Mouse (Mus musculus) CD8-positive naive resting alpha-beta T cell, adult 2 months (primary cell): ENCODE data around the gene Dkkl1.

Source experiments
- DNase-seq, 2 experiments: peaks; one replicate each; pipeline ENCODE4 v3.0.0; 2022; ENCODE audit warnings: low read depth in 2 of 2, low spot score in 2 of 2

The Dkkl1 gene

DNA sequence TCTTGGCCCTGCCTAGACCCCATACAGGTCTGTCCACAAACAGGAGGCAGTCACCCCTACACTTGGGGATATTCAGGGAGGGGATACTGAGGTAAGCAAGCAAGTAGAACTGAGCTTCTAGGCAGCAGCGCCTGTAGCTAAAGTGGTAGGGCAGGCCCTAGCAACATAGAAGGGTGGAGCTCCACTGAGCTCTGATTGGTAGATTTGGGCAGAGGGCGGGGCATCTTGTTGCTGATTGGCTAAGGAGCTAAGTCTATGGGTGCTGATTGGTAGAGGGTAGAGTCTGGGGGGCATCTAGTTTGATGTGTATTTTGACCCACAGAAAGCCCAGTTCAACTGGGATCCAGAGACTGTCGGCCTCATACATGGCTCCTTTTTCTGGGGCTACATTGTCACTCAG is 42.5 kb downstream of the Dkkl1 start:
- no peak for DNase-seq

DNA sequence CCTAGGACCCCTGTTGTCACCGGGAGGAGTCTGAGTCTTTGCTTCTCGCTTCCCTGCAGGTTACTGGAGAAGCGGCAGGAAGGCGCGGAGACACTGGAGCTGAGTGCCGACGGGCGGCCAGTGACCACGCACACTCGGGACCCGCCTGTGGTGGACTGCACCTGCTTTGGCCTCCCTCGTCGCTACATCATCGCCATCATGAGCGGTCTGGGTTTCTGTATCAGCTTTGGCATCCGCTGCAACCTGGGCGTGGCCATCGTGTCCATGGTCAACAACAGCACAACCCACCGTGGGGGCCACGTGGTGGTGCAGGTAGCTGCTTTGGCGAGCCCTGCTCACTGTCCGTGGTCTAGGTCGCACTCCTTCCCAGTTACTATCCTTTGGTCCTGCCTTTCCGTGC is 43.3 kb downstream of the Dkkl1 start:
- DNase-seq, result no peak

DNA sequence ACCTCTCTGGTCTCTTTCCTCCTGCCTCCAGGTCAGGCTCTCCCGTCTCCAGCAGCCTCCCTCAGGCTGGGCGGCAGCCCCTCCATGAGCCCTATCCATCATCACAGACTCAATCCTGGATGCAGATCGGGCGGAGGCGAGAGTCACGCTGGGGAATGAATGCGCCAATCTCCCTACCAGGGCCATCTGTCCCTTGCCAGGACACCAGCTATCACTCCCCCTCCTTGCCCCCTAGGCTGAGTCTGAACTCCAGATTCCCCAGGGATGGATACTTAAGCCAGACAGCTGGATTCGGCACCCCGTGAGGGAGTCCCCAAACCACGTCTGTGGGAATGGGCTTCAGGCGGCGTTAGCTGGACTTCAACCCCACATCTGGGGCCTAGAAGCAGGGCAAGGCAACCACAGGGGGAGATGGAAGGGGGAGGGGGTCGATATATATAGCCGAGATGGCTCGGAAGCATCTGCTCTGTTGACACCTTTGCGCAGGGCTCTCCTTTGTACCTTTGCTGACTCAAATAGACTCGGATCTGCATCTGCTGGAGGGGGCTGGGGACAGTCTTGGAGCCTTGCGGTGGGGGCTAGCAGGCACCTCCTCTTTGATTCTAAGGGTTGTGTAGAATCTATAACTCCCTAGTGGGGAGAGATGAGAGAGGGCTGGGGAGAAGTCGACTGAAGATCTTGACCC is 44.0 kb downstream of the Dkkl1 start:
- no peak for DNase-seq

DNA sequence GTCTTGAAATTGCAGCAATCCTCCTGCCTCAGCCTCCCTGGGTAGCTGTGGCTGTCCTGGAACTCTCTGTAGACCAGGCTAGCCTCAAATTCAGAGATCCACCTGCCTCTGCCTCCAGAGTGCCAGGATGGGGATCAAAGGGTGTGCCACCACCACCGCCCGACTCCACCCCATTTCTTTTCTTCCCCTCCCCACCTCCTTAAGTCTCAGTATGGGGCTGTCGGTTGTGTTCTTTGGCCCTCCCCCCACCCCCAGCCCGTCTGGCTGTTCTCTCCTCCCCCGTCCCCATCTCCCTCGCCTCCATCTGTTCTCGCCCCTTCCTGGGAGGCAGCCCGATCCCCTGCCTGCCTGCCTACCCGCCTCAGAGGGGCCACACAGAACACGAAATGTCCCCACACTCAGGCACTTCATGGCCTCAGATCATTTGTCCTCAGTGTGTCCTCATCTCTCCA is 45.0 kb downstream of the Dkkl1 start:
- DNase-seq, result no peak

DNA sequence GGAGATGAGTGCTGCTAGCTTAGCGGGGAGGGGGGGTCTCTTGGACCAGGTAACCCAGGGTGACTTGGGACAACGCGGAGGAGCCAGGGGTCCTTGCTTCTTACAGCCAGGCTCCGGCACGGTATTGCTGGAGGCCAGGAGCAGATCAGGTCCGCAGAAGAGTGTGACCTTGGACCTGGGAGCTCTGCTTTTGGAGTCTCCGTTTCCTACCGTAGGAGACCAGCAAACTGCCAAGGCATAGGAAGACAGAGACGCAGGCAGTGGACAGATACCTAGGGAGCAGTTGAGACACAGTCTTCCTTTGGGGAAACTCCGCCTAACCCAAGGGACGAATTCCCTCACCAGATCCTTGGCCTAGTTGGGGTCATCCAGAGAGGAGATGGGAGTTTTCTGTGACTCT is 46.2 kb downstream of the Dkkl1 start:
- DNase-seq, result no peak

DNA sequence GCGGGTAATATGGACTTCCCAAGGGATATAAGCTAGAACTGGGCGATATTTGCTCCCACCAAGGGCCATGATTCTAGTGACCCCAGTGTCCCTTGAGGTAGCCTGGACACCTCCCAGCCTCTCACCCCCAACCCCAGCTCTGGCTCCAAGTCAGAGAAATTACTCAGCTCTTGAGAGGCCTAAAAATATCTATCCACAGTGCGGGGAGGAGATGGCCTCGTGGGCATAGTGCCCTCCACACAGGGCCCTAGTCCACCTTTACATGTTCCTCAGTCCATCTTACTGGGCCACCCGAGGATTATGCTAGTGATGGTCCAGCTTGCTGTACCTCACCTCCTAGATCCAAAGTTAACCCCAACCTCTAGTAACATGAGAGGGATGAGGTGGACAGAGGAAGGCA is 47.1 kb downstream of the Dkkl1 start:
- no peak for DNase-seq

GRCm38 (mm10) chr7:45163735-45164490 is 48.0 kb downstream of the Dkkl1 start, which contains the start of gene Slc17a7:
TSS of gene Slc17a7 (plus strand) at chr7:45163949.
- DNase-seq, result peak in 1 of 2 experiments; percentile 23

DNA sequence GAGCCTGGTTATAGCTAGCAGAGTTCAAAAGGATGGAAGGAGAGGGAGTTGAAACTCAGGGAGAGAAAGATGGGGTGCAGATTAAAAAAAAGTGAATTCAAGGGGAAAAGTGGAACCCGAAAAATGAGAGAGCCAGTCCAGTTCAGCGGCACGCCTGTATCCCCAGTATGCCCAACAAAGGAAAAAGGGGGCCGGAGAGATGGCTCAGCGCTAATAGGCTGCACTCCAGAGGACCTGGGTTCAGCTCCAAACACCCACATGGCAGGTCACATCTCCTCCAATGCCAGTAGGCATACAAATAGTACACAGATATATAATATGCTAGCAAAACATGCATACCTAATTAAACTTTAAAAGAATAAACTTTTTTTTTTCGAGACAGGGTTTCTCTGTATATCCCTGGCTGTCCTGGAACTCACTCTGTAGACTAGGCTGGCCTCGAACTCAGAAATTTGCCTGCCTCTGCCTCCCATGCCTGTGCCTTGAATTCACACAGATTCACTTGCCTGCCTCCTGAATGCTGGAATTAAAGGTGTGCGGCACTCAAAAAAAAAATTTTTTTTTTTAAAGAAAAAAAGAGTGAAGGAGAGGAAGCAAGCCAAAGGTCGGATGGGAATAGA is 48.8 kb downstream of the Dkkl1 start:
- DNase-seq, result no peak

DNA sequence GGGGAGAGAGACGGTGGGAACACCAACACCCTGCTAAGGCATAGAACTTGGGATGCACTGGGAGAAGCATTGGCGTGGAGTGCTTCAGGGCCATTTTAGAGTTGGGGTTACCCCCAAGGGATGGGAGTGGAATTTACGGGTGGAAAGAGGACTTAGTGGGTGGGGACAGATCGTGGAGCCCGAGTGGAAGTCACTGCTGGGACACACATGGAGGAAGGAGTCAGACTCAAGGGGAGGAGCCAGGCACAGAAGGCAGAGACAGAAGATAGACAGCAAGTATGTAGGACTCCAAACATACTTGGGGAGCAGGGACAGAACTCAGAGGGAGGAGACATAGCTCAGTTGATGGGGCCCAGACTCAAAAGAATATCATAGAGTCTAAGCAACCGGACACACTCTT is 49.4 kb downstream of the Dkkl1 start:
- DNase-seq, result no peak

DNA sequence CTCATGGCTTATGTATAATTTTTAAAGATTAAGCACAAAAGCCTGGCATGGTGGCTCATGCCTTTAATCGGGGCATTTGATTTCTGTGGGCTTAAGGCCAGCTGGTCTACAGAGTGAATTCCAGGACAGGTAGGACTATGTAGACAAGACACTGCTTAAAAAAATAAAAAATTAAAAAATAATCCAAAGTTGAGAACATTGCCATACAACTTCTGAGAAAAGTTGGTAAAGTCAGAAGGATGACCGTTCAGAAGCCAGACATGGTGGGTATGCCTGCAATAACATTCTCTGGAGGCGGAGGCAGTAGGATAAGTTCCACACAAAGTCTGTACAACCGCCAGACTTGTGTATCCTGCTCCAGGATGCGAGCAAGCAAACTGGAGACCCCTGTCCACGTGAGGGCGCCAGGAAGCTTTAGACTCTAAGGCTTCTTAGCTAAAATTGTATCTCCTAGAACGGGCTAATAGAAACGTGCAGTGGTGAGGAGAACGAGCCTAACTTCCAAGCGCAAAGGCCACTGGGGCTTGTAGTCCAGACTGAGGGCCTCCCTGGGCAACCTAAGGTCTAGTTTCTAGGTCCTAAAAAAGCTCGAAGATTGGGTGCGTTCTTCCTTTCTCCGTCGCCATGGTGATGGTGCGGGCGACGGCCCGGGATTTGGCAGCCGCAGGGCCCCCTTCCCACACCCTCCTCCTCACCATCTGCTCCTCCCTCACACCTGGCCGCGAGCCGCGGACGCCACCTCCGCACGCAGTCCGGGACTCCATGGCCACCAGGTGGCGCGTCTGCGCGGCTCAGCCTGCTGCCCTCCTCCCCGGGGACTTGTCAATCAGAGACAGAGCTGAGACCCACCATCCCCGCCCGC is 50.1 kb downstream of the Dkkl1 start:
- DNase-seq, result peak; percentile 83 to 88

GRCm38 (mm10) chr7:45160866-45161265 is 51.1 kb downstream of the Dkkl1 start:
- DNase-seq, result no peak

DNA sequence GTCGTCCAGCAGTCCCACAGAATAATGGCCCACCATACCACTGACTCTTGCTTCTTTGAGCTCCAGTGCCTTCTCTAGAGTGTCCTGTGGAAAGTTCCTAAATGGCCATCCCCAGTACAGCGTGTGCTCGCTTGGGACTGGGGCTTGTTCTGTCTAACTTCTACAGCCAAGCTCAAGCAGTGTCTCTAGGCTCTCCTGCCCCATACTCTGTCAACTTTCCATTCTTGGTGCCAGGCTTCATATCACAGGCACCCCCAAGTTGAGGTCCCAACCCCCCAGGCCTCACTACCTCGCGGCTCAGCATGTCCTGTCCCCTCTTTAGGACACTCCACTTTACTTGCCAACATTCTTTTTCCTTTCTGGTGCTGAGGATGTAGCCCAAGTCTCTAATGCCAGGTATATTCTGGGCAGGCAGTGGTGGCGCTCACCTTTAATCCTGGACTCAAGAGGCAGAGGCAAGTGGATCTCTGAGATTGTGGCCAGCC is 51.6 kb downstream of the Dkkl1 start:
- DNase-seq, result no peak

GRCm38 (mm10) chr7:45158991-45159390 is 53.0 kb downstream of the Dkkl1 start:
- no peak for DNase-seq
